Mouse (Mus musculus): ENCODE results near the gene Bex2. TPM values are rescaled to one million over a fixed set of nuclear protein-coding genes. Genes with fewer than 3 reads are reported as not detected.
"Not testable (repeated sequence)": the region's sequence is repeated elsewhere in the genome, so short reads cannot be mapped to it uniquely, and the experiment has no call there.

Bex2 gene
- polyA plus RNA-seq (2015; fragmentation: Nextera tagmentation; extraction: Ambion mirVana): 141 and 149 TPM in 2 replicates

GRCm38 (mm10) chrX:136068020-136068419 lies at the start of gene Bex2:
Bex2 (minus strand) TSS chrX:136068236.
- H3K9me3 ChIP-seq (ENCODE audit: low read length); H3K36me3 ChIP-seq (replicated peaks; ENCODE audit: insufficient read depth, low read length); H3K9ac ChIP-seq (replicated peaks); DNase-seq; H3K27me3 ChIP-seq (ENCODE audit: insufficient read depth, low read length); H3K4me1 ChIP-seq (ENCODE audit: insufficient read depth); H3K27ac ChIP-seq (ENCODE audit: low read depth): not testable (repeated sequence)
- Histone ChIP-seq H3K4me3 (ENCODE audit: low read depth, low read length) (peak within 1 kb of the TSS; percentile 34), H3K4me2 (ENCODE audit: low read depth, low read length) (peak within 1 kb of the TSS; percentile 42)
- peak; percentile 98 for ATAC-seq
- no CpG with 5 or more reads among the region's 32 CpGs for WGBS (ENCODE audit: insufficient replicate concordance)

GRCm38 (mm10) chrX:136115419-136115961 lies 47.5 kb upstream of the Bex2 start:
- no peak for TF ChIP-seq EP300 (IDR thresholded peaks at IDR 0.05; ENCODE audit: low read depth)
- no peak for TF ChIP-seq CTCF (IDR thresholded peaks at IDR 0.05; ENCODE audit: low read depth)
- 21% methylated on average over 23 of the region's 23 CpGs for WGBS (ENCODE audit: insufficient replicate concordance)
- Histone ChIP-seq H3K4me3 (ENCODE audit: low read depth, low read length) (no peak overlapping the region), H3K27ac (ENCODE audit: low read depth) (no peak overlapping the region), H3K9ac (replicated peaks) (no peak overlapping the region), H3K36me3 (replicated peaks; ENCODE audit: insufficient read depth, low read length) (no peaks in the 10 kb centered on the region), H3K9me3 (ENCODE audit: low read length) (no peaks in the 10 kb centered on the region), H3K4me1 (ENCODE audit: insufficient read depth) (no peaks in the 10 kb centered on the region), H3K4me2 (ENCODE audit: low read depth, low read length) (peak overlapping the region; percentile 42), H3K27me3 (ENCODE audit: insufficient read depth, low read length) (no peaks in the 10 kb centered on the region)
- peak; percentile 40; the same call in 1 of the 2 replicates for ATAC-seq
- DNase-seq: no peak

GRCm38 (mm10) chrX:136115015-136115414 lies 47.0 kb upstream of the Bex2 start:
- no peaks in the 10 kb centered on the region for H3K36me3 ChIP-seq (replicated peaks; ENCODE audit: insufficient read depth, low read length)
- H3K27me3 ChIP-seq (ENCODE audit: insufficient read depth, low read length): no peaks in the 10 kb centered on the region
- ATAC-seq: no peak
- WGBS (ENCODE audit: insufficient replicate concordance): 26% methylated on average over 4 of the region's 4 CpGs
- no peaks in the 10 kb centered on the region for H3K4me1 ChIP-seq (ENCODE audit: insufficient read depth)
- no peak overlapping the region for H3K9ac ChIP-seq (replicated peaks)
- H3K4me3 ChIP-seq (ENCODE audit: low read depth, low read length): no peak overlapping the region
- H3K4me2 ChIP-seq (ENCODE audit: low read depth, low read length): peak overlapping the region; percentile 42; the same call in 1 of the 2 replicates
- DNase-seq: no peak
- no peaks in the 10 kb centered on the region for H3K9me3 ChIP-seq (ENCODE audit: low read length)
- H3K27ac ChIP-seq (ENCODE audit: low read depth): no peak overlapping the region
- no peak for TF ChIP-seq CTCF (IDR thresholded peaks at IDR 0.05; ENCODE audit: low read depth)
- no peak for TF ChIP-seq EP300 (IDR thresholded peaks at IDR 0.05; ENCODE audit: low read depth)

GRCm38 (mm10) chrX:136107942-136108341 lies 39.9 kb upstream of the Bex2 start:
- Histone ChIP-seq H3K4me3 (ENCODE audit: low read depth, low read length) (no peak overlapping the region), H3K9me3 (ENCODE audit: low read length) (no peaks in the 10 kb centered on the region), H3K9ac (replicated peaks) (no peak overlapping the region), H3K4me2 (ENCODE audit: low read depth, low read length) (no peak overlapping the region), H3K4me1 (ENCODE audit: insufficient read depth) (no peaks in the 10 kb centered on the region), H3K27ac (ENCODE audit: low read depth) (no peak overlapping the region), H3K36me3 (replicated peaks; ENCODE audit: insufficient read depth, low read length) (no peaks in the 10 kb centered on the region), H3K27me3 (ENCODE audit: insufficient read depth, low read length) (no peaks in the 10 kb centered on the region)
- 42% methylated on average over 6 of the region's 6 CpGs for WGBS (ENCODE audit: insufficient replicate concordance)
- ATAC-seq: no peak
- DNase-seq: peak; percentile 33
- TF ChIP-seq CTCF (IDR thresholded peaks at IDR 0.05; ENCODE audit: low read depth) (peak; percentile 69), EP300 (IDR thresholded peaks at IDR 0.05; ENCODE audit: low read depth) (no peak)

GRCm38 (mm10) chrX:136104724-136105088 lies 36.7 kb upstream of the Bex2 start:
- Histone ChIP-seq H3K27me3 (ENCODE audit: insufficient read depth, low read length) (no peaks in the 10 kb centered on the region), H3K9ac (replicated peaks) (no peak overlapping the region), H3K4me1 (ENCODE audit: insufficient read depth) (no peaks in the 10 kb centered on the region), H3K4me3 (ENCODE audit: low read depth, low read length) (no peak overlapping the region), H3K4me2 (ENCODE audit: low read depth, low read length) (no peak overlapping the region), H3K9me3 (ENCODE audit: low read length) (no peaks in the 10 kb centered on the region), H3K36me3 (replicated peaks; ENCODE audit: insufficient read depth, low read length) (no peaks in the 10 kb centered on the region), H3K27ac (ENCODE audit: low read depth) (no peak overlapping the region)
- TF ChIP-seq EP300 (IDR thresholded peaks at IDR 0.05; ENCODE audit: low read depth): no peak
- TF ChIP-seq CTCF (IDR thresholded peaks at IDR 0.05; ENCODE audit: low read depth): no peak
- ATAC-seq (no peak), DNase-seq (no peak)
- 74% methylated on average over 3 of the region's 3 CpGs for WGBS (ENCODE audit: insufficient replicate concordance)

- WGBS (ENCODE audit: insufficient replicate concordance): 67% methylated on average over 4 of the region's 4 CpGs
Observed at GRCm38 (mm10) chrX:136104046-136104723, 36.1 kb upstream of the Bex2 start.

More at GRCm38 (mm10) chrX:136104046-136104723, 36.1 kb upstream of the Bex2 start:
- DNase-seq (no peak), ATAC-seq (no peak)
- Histone ChIP-seq H3K4me1 (ENCODE audit: insufficient read depth) (no peaks in the 10 kb centered on the region), H3K9ac (replicated peaks) (no peak overlapping the region), H3K36me3 (replicated peaks; ENCODE audit: insufficient read depth, low read length) (no peaks in the 10 kb centered on the region), H3K27ac (ENCODE audit: low read depth) (no peak overlapping the region), H3K4me3 (ENCODE audit: low read depth, low read length) (no peak overlapping the region), H3K9me3 (ENCODE audit: low read length) (no peaks in the 10 kb centered on the region), H3K27me3 (ENCODE audit: insufficient read depth, low read length) (no peaks in the 10 kb centered on the region), H3K4me2 (ENCODE audit: low read depth, low read length) (no peak overlapping the region)
- TF ChIP-seq EP300 (IDR thresholded peaks at IDR 0.05; ENCODE audit: low read depth): no peak
- no peak for TF ChIP-seq CTCF (IDR thresholded peaks at IDR 0.05; ENCODE audit: low read depth)
